Mouse (Mus musculus) myocyte (in vitro differentiated cells): ENCODE measurements around the gene D7Ertd443e.

Source experiments
- E2F4 ChIP-seq: IDR thresholded peaks from one replicate; pipeline ENCODE4 v1.6.1; 2011; ENCODE audit warnings: mild to moderate bottlenecking, control low read depth, moderate library complexity; ENCODE audit not compliant: insufficient read depth
- MAX ChIP-seq: IDR thresholded peaks from one replicate; pipeline ENCODE4 v1.6.1; 2011; ENCODE audit warnings: low read depth, mild to moderate bottlenecking, control low read depth
- MYOD1 ChIP-seq, 3 experiments: IDR thresholded peaks; one replicate each; pipeline ENCODE4 v1.6.1; 2011; ENCODE audit warnings: control low read depth in 2 of 3, low read depth in 2 of 3, mild to moderate bottlenecking in 2 of 3, moderate library complexity in 1 of 3; ENCODE audit not compliant: insufficient read length in 2 of 3, control insufficient read depth in 1 of 3
- POLR2A ChIP-seq: IDR thresholded peaks from one replicate; pipeline ENCODE4 v1.6.1; 2011; ENCODE audit warnings: low read depth, mild to moderate bottlenecking, control low read depth, moderate library complexity; ENCODE audit not compliant: insufficient read length
- POLR2AphosphoS2 ChIP-seq: IDR thresholded peaks from one replicate; pipeline ENCODE4 v1.6.1; 2011; ENCODE audit warnings: low read depth, control low read depth; ENCODE audit not compliant: insufficient read length
- TCF12 ChIP-seq: IDR thresholded peaks from one replicate; pipeline ENCODE4 v1.6.1; 2011; ENCODE audit warnings: mild to moderate bottlenecking, control low read depth; ENCODE audit not compliant: poor library complexity, insufficient read depth, severe bottlenecking
- USF1 ChIP-seq: IDR thresholded peaks from one replicate; pipeline ENCODE4 v1.6.1; 2011; ENCODE audit warnings: low read depth, mild to moderate bottlenecking, control low read depth, moderate library complexity

DNA sequence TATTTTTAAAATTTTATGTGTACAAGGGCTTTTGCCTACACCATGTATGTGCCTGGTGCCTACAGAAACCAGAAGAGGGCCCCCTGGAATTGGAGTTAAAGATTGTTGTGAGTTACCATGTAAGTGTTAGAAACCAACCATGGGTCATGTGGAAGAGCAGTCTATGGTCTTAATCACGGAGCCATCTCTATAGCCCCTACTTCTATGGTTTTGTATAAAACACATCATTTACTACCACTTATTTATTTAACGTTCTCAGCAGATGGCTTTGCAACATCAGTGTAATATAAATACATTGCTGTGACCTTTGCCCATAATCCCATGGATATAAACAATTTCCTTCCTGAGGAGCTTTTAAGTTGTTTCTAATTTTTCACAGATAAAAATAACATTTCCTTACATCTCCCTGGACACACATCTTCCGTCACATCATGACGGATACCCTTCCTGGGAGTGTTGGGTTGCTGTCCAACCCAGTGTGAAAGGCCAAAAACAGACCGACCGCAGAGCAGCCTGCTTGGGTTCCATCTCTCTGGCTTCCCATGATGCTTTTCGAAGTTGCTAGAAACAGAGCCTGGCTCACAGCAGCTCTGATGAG is 135.1 kb downstream of the D7Ertd443e start:
- no peak for TF ChIP-seq USF1
- TF ChIP-seq TCF12, result no peak
- TF ChIP-seq POLR2A, result no peak
- no peak for TF ChIP-seq MAX
- no peak for TF ChIP-seq E2F4
- no peak for TF ChIP-seq MYOD1 (IDR thresholded peaks at IDR 0.05; ENCODE audit: control insufficient read depth in 1 of 3, insufficient read length in 2 of 3, low read depth in 2 of 3)
- no peak for TF ChIP-seq POLR2AphosphoS2
